ENCODE assay signal across 8 mouse cellular contexts in genomic region chr8:61908303-61909215, GRCm38 (mm10). TPM values are rescaled to one million over a fixed set of nuclear protein-coding genes. Genes with fewer than 3 reads are reported as not detected.
DNase-seq lines count a peak whose midpoint lies in the region; ATAC-seq and TF ChIP-seq lines count a peak whose summit lies in the region.

No protein-coding gene starts in this region.

- WGBS in midbrain, postnatal 0 days, result 70% methylated on average over 13 of the region's 13 CpGs
- 69% methylated on average over 13 of the region's 13 CpGs for WGBS in midbrain, embryonic 15.5 days
- 36% methylated on average over 13 of the region's 13 CpGs for WGBS in lung, embryonic 16.5 days

- H3K27ac ChIP-seq in midbrain, postnatal 0 days (ENCODE audit: low read depth, low read length), result no peak overlapping the region
- no peak overlapping the region for H3K27ac ChIP-seq in midbrain, embryonic 15.5 days
- peak overlapping the region; percentile 35 for H3K27ac ChIP-seq in lung, embryonic 16.5 days (ENCODE audit: low read length)

- TF ChIP-seq CTCF in midbrain, postnatal 0 days (IDR thresholded peaks at IDR 0.05), result no peak

- peak; percentile 24 for DNase-seq in midbrain, postnatal 0 days (ENCODE audit: low spot score)
- peak; percentile 86 for DNase-seq in gastrocnemius, adult 18-20 months (ENCODE audit: low spot score)
- no peak for DNase-seq in natural killer cell, adult 2 months (ENCODE audit: low spot score in 2 of 2)
- DNase-seq in cerebellum, adult 9-10 months, result no peak
- DNase-seq in layer of hippocampus, adult 18-20 months (ENCODE audit: low spot score in 2 of 2), result no peak

- ATAC-seq in midbrain, postnatal 0 days (ENCODE audit: low FRiP score), result no peak
- no peak for ATAC-seq in midbrain, embryonic 15.5 days (replicated peaks)
- ATAC-seq in hematopoietic stem cell, adult 5-6 weeks (replicated peaks in 1 of 2; ENCODE audit: insufficient read depth in 1 of 2, low FRiP score in 2 of 2, low TSS enrichment in 1 of 2, low read depth in 1 of 2, poor library complexity in 2 of 2, severe bottlenecking in 2 of 2), result peak; percentile 71 to 72; a peak in 3 of 4 replicates
- ATAC-seq in lung, embryonic 16.5 days (ENCODE audit: low read depth), result peak; percentile 85

- no peaks in the 10 kb centered on the region for H3K36me3 ChIP-seq in midbrain, postnatal 0 days (ENCODE audit: insufficient read depth, low read length)
- H3K36me3 ChIP-seq in midbrain, embryonic 15.5 days (replicated peaks), result no peaks in the 10 kb centered on the region
- H3K36me3 ChIP-seq in lung, embryonic 16.5 days (ENCODE audit: control insufficient read depth, insufficient read depth, low read length), result no peaks in the 10 kb centered on the region

- H3K27me3 ChIP-seq in midbrain, postnatal 0 days (ENCODE audit: insufficient read depth, low read length), result no peaks in the 10 kb centered on the region
- no peaks in the 10 kb centered on the region for H3K27me3 ChIP-seq in midbrain, embryonic 15.5 days (replicated peaks)
- no peaks in the 10 kb centered on the region for H3K27me3 ChIP-seq in lung, embryonic 16.5 days (ENCODE audit: control insufficient read depth, insufficient read depth, low read depth, low read length)

- no peak overlapping the region for H3K4me3 ChIP-seq in midbrain, postnatal 0 days (ENCODE audit: low read depth, low read length)
- no peak overlapping the region for H3K4me3 ChIP-seq in midbrain, embryonic 15.5 days
- H3K4me3 ChIP-seq in lung, embryonic 16.5 days (ENCODE audit: low read length), result no peak overlapping the region

- no peaks in the 10 kb centered on the region for H3K4me1 ChIP-seq in midbrain, postnatal 0 days (ENCODE audit: insufficient read depth, low read length)
- H3K4me1 ChIP-seq in midbrain, embryonic 15.5 days, result no peaks in the 10 kb centered on the region
- peaks cover 6% of the 10 kb centered on the region for H3K4me1 ChIP-seq in lung, embryonic 16.5 days (replicated peaks; ENCODE audit: control insufficient read depth, insufficient read depth, low read length)

- H3K9me3 ChIP-seq in midbrain, postnatal 0 days (ENCODE audit: low read length), result no peaks in the 10 kb centered on the region
- no peaks in the 10 kb centered on the region for H3K9me3 ChIP-seq in midbrain, embryonic 15.5 days
- no peaks in the 10 kb centered on the region for H3K9me3 ChIP-seq in lung, embryonic 16.5 days (ENCODE audit: control insufficient read depth, low read length)

- H3K9ac ChIP-seq in midbrain, postnatal 0 days (replicated peaks; ENCODE audit: low read length, poor library complexity, severe bottlenecking), result no peak overlapping the region
- H3K9ac ChIP-seq in midbrain, embryonic 15.5 days, result no peak overlapping the region
- no peak overlapping the region for H3K9ac ChIP-seq in lung, embryonic 16.5 days (ENCODE audit: low read length)

- no peak overlapping the region for H3K4me2 ChIP-seq in midbrain, postnatal 0 days (ENCODE audit: low read depth, low read length, poor library complexity, severe bottlenecking)
- H3K4me2 ChIP-seq in midbrain, embryonic 15.5 days, result no peak overlapping the region
- H3K4me2 ChIP-seq in lung, embryonic 16.5 days (ENCODE audit: low read depth, low read length), result peak overlapping the region; percentile 41

RNA-seq across cellular contexts. Expression of gene Palld, which starts 6.1 kb away (rescaled TPM):
- 3.9 and 10.8 TPM in 2 replicates for total RNA-seq in midbrain, postnatal 0 days (2014; rRNA removed)
- polyA plus RNA-seq in midbrain, postnatal 0 days (2015; fragmentation: Nextera tagmentation; extraction: Ambion mirVana), result 10.8 and 11.3 TPM in 2 replicates
- polyA plus RNA-seq in midbrain, embryonic 15.5 days (2015; fragmentation: Nextera tagmentation; extraction: Ambion mirVana), result 17.3 and 20.1 TPM in 2 replicates
- total RNA-seq in gastrocnemius, adult 18-20 months (2021), result 10 to 100 TPM; 42.0 to 57.2 TPM
- total RNA-seq in hematopoietic stem cell, adult 5-6 weeks (2017), result 2.1 and 2.2 TPM in 2 replicates
- 79.8 and 84.1 TPM in 2 replicates for polyA plus RNA-seq in lung, embryonic 16.5 days (2015; fragmentation: Nextera tagmentation; extraction: Ambion mirVana)
- 1 to 10 TPM; 5.1 to 5.5 TPM for total RNA-seq in layer of hippocampus, adult 18-20 months (2021)

RNA-seq across cellular contexts. Expression of gene Ddx60, which starts 19.3 kb away (rescaled TPM):
- 0.11 and 0.90 TPM in 2 replicates for total RNA-seq in midbrain, postnatal 0 days (2014; rRNA removed)
- 0.60 and 0.88 TPM in 2 replicates for polyA plus RNA-seq in midbrain, postnatal 0 days (2015; fragmentation: Nextera tagmentation; extraction: Ambion mirVana)
- 0.37 and 0.61 TPM in 2 replicates for polyA plus RNA-seq in midbrain, embryonic 15.5 days (2015; fragmentation: Nextera tagmentation; extraction: Ambion mirVana)
- under 1 TPM; 0.26 to 0.27 TPM for total RNA-seq in gastrocnemius, adult 18-20 months (2021)
- total RNA-seq in hematopoietic stem cell, adult 5-6 weeks (2017), result 17.5 and 27.4 TPM in 2 replicates
- polyA plus RNA-seq in lung, embryonic 16.5 days (2015; fragmentation: Nextera tagmentation; extraction: Ambion mirVana), result 0.53 and 0.55 TPM in 2 replicates
- under 1 TPM; 0.23 to 0.30 TPM for total RNA-seq in layer of hippocampus, adult 18-20 months (2021)

Comparison
In these comparisons a context has a peak if more than half of its experiments do, and no peak if none do; other contexts are left out.
1. ATAC-seq: peak in hematopoietic stem cell, adult 5-6 weeks (2 of 2) and lung, embryonic 16.5 days (single experiment); none in midbrain, postnatal 0 days (single experiment) and midbrain, embryonic 15.5 days (single experiment).
2. DNase-seq: peak in midbrain, postnatal 0 days (single experiment) and gastrocnemius, adult 18-20 months (single experiment); none in natural killer cell, adult 2 months (0 of 2), cerebellum, adult 9-10 months (single experiment) and layer of hippocampus, adult 18-20 months (0 of 2).